Mouse (Mus musculus): ENCODE data around the gene Asap3. TPM values are rescaled to one million over a fixed set of nuclear protein-coding genes. Genes with fewer than 3 reads are reported as not detected.

The Asap3 gene
- polyA plus RNA-seq, 1 experiment from 2014 or later: 4.1 TPM

DNA sequence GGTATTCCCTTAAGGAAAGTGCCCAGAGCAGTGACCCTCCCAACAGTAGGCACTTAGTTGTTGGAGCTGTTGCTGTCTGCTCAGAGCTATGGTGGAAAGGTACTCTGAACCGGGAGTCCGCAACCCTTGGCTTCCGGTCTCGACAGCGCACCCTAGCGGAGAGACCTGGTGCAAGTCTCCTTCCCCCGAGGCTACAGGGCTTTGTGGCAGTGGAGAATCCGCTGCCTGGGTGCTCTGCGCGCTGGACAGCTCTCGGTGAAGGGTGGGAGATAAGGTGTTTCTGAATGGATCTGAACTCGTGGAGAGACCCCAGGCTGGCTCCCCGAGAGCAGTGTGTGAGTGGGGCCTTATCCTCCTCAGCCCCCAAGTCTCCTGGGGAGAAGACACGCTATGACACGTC, 26.2 kb upstream of the Asap3 start:
- no peaks in the 10 kb centered on the region for H3K36me3 ChIP-seq (ENCODE audit: control insufficient read depth, insufficient read depth)
- peak overlapping the region; percentile 35 for H3K4me3 ChIP-seq (replicated peaks; ENCODE audit: low read length)
- 4% methylated on average over 15 of the region's 15 CpGs for WGBS
- H3K9ac ChIP-seq (replicated peaks; ENCODE audit: low read depth, low read length): peak overlapping the region; percentile 43
- peak; percentile 36 for ATAC-seq
- H3K9me3 ChIP-seq (ENCODE audit: control insufficient read depth, low read length): no peaks in the 10 kb centered on the region
- no peaks in the 10 kb centered on the region for H3K27me3 ChIP-seq (replicated peaks; ENCODE audit: control insufficient read depth, insufficient read depth, low read length)
- H3K27ac ChIP-seq (ENCODE audit: low read length): no peak overlapping the region
- H3K4me2 ChIP-seq (ENCODE audit: low read length): peak overlapping the region; percentile 56
- peaks cover 23% of the 10 kb centered on the region for H3K4me1 ChIP-seq (replicated peaks; ENCODE audit: control insufficient read depth, insufficient read depth, low read length)

DNA sequence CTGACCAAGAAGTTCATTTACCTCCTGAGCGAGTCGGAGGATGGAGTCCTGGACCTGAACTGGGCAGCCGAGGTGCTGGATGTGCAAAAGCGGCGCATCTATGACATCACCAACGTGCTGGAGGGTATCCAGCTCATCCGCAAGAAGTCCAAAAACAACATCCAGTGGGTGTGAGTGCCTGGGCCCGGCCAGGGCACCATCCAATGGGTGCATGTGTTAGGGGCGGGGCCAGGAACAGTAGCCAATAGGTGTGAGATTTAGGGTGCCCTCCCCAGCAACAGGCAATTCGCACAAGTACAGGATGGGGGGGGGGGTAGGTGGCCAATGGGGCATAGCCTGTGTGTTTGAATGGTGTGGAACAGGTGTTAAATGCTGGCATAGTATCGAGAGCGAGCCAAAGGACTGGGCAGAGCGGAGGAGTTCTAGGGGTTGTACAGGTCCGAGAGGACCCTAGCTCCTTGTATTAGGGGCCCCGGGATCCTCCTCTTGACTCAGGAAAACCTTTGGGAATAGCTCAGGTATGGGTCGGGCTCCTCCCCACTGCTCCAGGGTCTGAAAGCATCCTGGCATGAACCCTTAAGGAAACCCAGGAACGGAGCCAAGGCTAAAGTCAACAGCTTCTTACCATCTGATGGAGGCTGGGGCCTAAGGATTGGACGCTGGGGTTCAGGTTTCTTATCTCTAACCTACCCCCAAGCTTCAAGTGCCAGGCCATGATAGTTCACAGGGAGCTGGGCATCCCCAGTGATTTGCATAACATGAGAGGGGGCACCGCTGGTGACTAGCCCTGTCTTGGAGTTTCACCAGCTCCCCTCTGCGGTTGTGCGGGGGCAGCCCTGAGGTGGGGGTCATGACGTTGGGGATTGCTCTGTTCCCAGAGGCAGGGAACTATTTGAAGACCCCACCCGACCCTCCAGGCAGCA, 25.5 kb upstream of the Asap3 start:
- 23% methylated on average over 23 of the region's 23 CpGs for WGBS
- H3K36me3 ChIP-seq (ENCODE audit: control insufficient read depth, insufficient read depth): no peaks in the 10 kb centered on the region
- H3K27ac ChIP-seq (ENCODE audit: low read length): no peak overlapping the region

DNA sequence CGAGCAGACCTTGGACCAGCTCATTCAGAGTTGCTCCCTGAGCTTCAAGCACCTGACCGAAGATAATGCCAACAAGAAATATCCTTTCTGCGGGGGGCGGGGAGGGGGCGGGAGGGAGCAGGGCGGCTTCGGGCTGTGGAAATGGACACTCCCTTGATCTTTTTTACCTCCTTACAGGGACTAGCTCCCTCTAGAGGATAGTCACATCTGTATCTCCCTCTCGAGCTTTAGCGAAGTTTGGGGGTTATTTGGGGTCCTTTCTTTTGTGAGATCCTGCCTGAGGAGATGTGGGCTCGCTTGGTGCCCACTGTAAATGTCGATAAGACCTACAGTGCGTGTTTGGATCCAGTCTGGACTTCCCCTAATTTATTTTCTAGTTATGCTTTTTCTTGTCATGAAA, 24.8 kb upstream of the Asap3 start:
- Histone ChIP-seq H3K9ac (replicated peaks; ENCODE audit: low read depth, low read length) (no peak overlapping the region), H3K36me3 (ENCODE audit: control insufficient read depth, insufficient read depth) (no peaks in the 10 kb centered on the region), H3K9me3 (ENCODE audit: control insufficient read depth, low read length) (no peaks in the 10 kb centered on the region), H3K4me3 (replicated peaks; ENCODE audit: low read length) (no peak overlapping the region), H3K27ac (ENCODE audit: low read length) (no peak overlapping the region), H3K27me3 (replicated peaks; ENCODE audit: control insufficient read depth, insufficient read depth, low read length) (no peaks in the 10 kb centered on the region), H3K4me2 (ENCODE audit: low read length) (no peak overlapping the region), H3K4me1 (replicated peaks; ENCODE audit: control insufficient read depth, insufficient read depth, low read length) (peaks cover 23% of the 10 kb centered on the region)
- no peak for ATAC-seq
- WGBS: 29% methylated on average over 12 of the region's 12 CpGs

More for the DNA sequence above, 25.5 kb upstream of the Asap3 start:
- no peaks in the 10 kb centered on the region for H3K27me3 ChIP-seq (replicated peaks; ENCODE audit: control insufficient read depth, insufficient read depth, low read length)
- H3K4me3 ChIP-seq (replicated peaks; ENCODE audit: low read length): peak overlapping the region; percentile 35
- no peaks in the 10 kb centered on the region for H3K9me3 ChIP-seq (ENCODE audit: control insufficient read depth, low read length)
- H3K4me2 ChIP-seq (ENCODE audit: low read length): peak overlapping the region; percentile 56
- H3K4me1 ChIP-seq (replicated peaks; ENCODE audit: control insufficient read depth, insufficient read depth, low read length): peaks cover 23% of the 10 kb centered on the region
- H3K9ac ChIP-seq (replicated peaks; ENCODE audit: low read depth, low read length): peak overlapping the region; percentile 43
- ATAC-seq: peak; percentile 56

GRCm38 (mm10) chr4:136185375-136185774, 20.8 kb upstream of the Asap3 start:
- Histone ChIP-seq H3K27ac (ENCODE audit: low read length) (no peak overlapping the region), H3K9ac (replicated peaks; ENCODE audit: low read depth, low read length) (no peak overlapping the region), H3K4me1 (replicated peaks; ENCODE audit: control insufficient read depth, insufficient read depth, low read length) (peaks cover 18% of the 10 kb centered on the region), H3K27me3 (replicated peaks; ENCODE audit: control insufficient read depth, insufficient read depth, low read length) (no peaks in the 10 kb centered on the region), H3K36me3 (ENCODE audit: control insufficient read depth, insufficient read depth) (no peaks in the 10 kb centered on the region), H3K9me3 (ENCODE audit: control insufficient read depth, low read length) (no peaks in the 10 kb centered on the region), H3K4me3 (replicated peaks; ENCODE audit: low read length) (no peak overlapping the region), H3K4me2 (ENCODE audit: low read length) (no peak overlapping the region)
- no peak for ATAC-seq
- WGBS: 85% methylated on average over 9 of the region's 9 CpGs

DNA sequence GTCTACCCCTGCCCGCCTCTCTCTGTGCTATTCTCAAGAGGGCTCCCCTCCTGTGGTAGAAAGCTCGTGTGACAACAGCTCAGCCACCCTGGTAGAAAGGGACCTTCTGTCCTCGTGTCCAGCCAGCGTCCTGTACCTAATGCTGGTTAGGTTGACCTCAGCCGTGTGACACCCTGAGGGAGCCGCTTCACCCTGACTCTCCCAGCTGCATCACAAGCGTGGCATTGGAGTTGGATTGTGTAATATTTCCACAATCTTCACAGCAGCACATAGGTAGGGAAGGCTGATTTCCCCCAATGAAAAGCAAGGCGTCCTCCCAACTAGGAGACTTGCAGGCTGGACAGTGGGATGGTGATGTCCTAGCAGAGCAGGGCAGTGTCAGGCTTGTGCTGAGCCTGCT, 19.9 kb upstream of the Asap3 start:
- no peaks in the 10 kb centered on the region for H3K27me3 ChIP-seq (replicated peaks; ENCODE audit: control insufficient read depth, insufficient read depth, low read length)
- peaks cover 9% of the 10 kb centered on the region for H3K4me1 ChIP-seq (replicated peaks; ENCODE audit: control insufficient read depth, insufficient read depth, low read length)
- ATAC-seq: no peak
- H3K27ac ChIP-seq (ENCODE audit: low read length): no peak overlapping the region
- no peaks in the 10 kb centered on the region for H3K9me3 ChIP-seq (ENCODE audit: control insufficient read depth, low read length)
- no peak overlapping the region for H3K4me2 ChIP-seq (ENCODE audit: low read length)
- no peaks in the 10 kb centered on the region for H3K36me3 ChIP-seq (ENCODE audit: control insufficient read depth, insufficient read depth)
- 87% methylated on average over 8 of the region's 8 CpGs for WGBS
- no peak overlapping the region for H3K9ac ChIP-seq (replicated peaks; ENCODE audit: low read depth, low read length)
- H3K4me3 ChIP-seq (replicated peaks; ENCODE audit: low read length): no peak overlapping the region

DNA sequence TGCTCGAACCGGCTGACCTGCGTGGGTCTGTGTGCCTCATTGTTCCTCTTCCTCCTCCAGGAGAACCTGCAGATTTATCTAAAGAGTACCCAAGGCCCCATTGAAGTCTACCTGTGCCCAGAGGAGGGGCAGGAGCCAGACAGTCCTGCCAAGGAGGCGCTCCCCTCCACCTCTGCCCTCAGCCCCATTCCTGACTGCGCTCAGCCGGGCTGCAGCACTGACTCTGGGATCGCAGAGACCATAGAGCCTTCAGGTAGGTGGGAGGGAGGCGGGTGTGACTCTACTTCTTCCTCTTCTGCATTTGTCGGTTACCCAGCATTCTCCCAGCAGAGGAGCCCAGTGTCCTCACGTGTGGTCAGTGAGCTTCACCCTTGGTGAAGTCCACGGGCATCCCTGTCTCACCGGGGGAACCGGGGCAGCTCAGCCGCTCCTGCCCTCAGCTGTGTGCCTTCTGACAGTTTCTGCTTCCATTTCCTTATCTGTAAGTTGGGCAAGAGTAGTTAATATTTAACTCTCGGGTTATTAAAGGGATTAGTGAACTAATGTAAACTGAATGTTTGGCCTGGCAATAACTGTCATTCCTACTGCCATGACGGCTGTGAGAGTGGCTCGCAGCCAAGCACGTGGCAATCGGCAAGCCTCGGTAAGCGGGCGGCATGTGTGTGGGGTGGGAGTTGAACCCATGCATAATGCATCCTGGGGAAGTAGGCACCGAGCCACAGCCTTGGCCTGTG, 19.3 kb upstream of the Asap3 start:
- no peaks in the 10 kb centered on the region for H3K9me3 ChIP-seq (ENCODE audit: control insufficient read depth, low read length)

DNA sequence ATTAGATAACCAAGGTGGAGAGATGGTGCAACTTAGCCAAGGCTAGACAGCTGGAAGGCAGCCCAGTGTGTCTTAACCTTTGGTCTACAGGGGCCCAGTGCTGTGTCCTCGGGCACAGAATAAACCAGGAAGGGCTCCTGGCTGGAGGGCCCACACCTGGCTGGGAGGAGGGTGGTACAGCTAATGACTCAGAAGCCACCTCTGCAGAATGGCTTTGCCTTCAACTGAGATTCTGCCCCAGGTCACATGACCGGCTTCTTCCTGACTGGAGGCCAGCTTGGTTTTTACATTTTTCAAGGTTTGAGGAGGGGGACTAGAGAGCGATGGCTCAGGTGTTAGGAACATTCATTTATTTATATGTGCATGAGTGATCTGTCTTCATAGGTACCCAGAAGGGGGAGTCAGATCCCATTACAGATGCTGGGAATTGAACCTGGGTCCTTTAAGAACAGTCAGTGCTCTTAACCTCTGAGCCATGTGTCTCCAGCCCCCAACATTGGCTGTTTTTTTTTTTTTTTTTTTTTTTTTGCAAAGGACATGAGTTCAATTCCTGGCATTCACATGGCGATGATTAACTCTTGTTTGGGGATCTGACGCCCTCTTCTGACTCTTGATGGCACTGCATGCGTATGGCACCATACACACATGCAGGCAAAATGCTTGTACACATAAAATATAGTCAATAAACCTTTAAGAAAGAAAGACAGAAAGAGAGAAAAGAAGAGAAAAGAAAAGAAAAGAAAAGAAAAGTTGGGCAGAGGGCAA, 17.0 kb upstream of the Asap3 start:
- Histone ChIP-seq H3K27ac (ENCODE audit: low read length) (no peak overlapping the region), H3K4me2 (ENCODE audit: low read length) (no peak overlapping the region), H3K9me3 (ENCODE audit: control insufficient read depth, low read length) (no peaks in the 10 kb centered on the region), H3K9ac (replicated peaks; ENCODE audit: low read depth, low read length) (no peak overlapping the region), H3K36me3 (ENCODE audit: control insufficient read depth, insufficient read depth) (no peaks in the 10 kb centered on the region), H3K27me3 (replicated peaks; ENCODE audit: control insufficient read depth, insufficient read depth, low read length) (no peaks in the 10 kb centered on the region), H3K4me3 (replicated peaks; ENCODE audit: low read length) (no peak overlapping the region), H3K4me1 (replicated peaks; ENCODE audit: control insufficient read depth, insufficient read depth, low read length) (peaks cover 9% of the 10 kb centered on the region)
- WGBS: 84% methylated on average over 6 of the region's 6 CpGs
- ATAC-seq: no peak

More for the DNA sequence above, 19.3 kb upstream of the Asap3 start:
- H3K27ac ChIP-seq (ENCODE audit: low read length): no peak overlapping the region
- WGBS: 69% methylated on average over 23 of the region's 23 CpGs
- H3K9ac ChIP-seq (replicated peaks; ENCODE audit: low read depth, low read length): no peak overlapping the region
- H3K4me3 ChIP-seq (replicated peaks; ENCODE audit: low read length): no peak overlapping the region
- no peaks in the 10 kb centered on the region for H3K36me3 ChIP-seq (ENCODE audit: control insufficient read depth, insufficient read depth)
- no peak overlapping the region for H3K4me2 ChIP-seq (ENCODE audit: low read length)
- no peaks in the 10 kb centered on the region for H3K27me3 ChIP-seq (replicated peaks; ENCODE audit: control insufficient read depth, insufficient read depth, low read length)
- no peak for ATAC-seq
- H3K4me1 ChIP-seq (replicated peaks; ENCODE audit: control insufficient read depth, insufficient read depth, low read length): peaks cover 9% of the 10 kb centered on the region

DNA sequence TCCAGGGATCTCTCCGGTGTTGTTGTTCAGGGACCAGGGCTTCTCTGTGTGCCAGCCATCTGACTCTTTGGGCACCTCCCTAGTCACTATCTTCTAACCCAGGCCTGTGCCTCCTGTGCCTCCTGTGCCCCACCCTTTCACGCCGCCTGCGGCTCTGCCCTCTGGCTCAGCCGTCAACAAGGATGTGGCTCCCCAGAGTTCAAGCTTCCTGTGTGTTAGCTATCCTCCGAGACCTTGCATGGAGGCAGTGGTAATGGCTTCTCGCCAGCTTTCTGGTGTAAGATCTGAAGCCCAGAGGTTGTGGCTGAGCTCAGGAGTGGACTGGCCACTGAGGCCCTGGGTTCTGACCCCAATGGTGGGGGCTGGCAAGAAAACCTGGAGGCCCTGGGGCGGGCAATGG, 16.3 kb upstream of the Asap3 start:
- H3K9me3 ChIP-seq (ENCODE audit: control insufficient read depth, low read length): no peaks in the 10 kb centered on the region
- no peak overlapping the region for H3K4me3 ChIP-seq (replicated peaks; ENCODE audit: low read length)
- no peaks in the 10 kb centered on the region for H3K36me3 ChIP-seq (ENCODE audit: control insufficient read depth, insufficient read depth)
- no peak overlapping the region for H3K27ac ChIP-seq (ENCODE audit: low read length)
- no peaks in the 10 kb centered on the region for H3K27me3 ChIP-seq (replicated peaks; ENCODE audit: control insufficient read depth, insufficient read depth, low read length)
- H3K4me1 ChIP-seq (replicated peaks; ENCODE audit: control insufficient read depth, insufficient read depth, low read length): peaks cover 9% of the 10 kb centered on the region
- H3K4me2 ChIP-seq (ENCODE audit: low read length): no peak overlapping the region
- no peak overlapping the region for H3K9ac ChIP-seq (replicated peaks; ENCODE audit: low read depth, low read length)
- 87% methylated on average over 8 of the region's 8 CpGs for WGBS
- no peak for ATAC-seq

GRCm38 (mm10) chr4:136193571-136193970, 12.6 kb upstream of the Asap3 start:
- Histone ChIP-seq H3K9me3 (ENCODE audit: control insufficient read depth, low read length) (no peaks in the 10 kb centered on the region), H3K27me3 (replicated peaks; ENCODE audit: control insufficient read depth, insufficient read depth, low read length) (no peaks in the 10 kb centered on the region), H3K4me1 (replicated peaks; ENCODE audit: control insufficient read depth, insufficient read depth, low read length) (no peaks in the 10 kb centered on the region), H3K27ac (ENCODE audit: low read length) (no peak overlapping the region), H3K36me3 (ENCODE audit: control insufficient read depth, insufficient read depth) (no peaks in the 10 kb centered on the region), H3K9ac (replicated peaks; ENCODE audit: low read depth, low read length) (no peak overlapping the region), H3K4me2 (ENCODE audit: low read length) (no peak overlapping the region), H3K4me3 (replicated peaks; ENCODE audit: low read length) (no peak overlapping the region)
- no peak for ATAC-seq
- 91% methylated on average over 3 of the region's 3 CpGs for WGBS
